Mouse (Mus musculus): ENCODE results near the gene Rab11fip4. TPM values are rescaled to one million over a fixed set of nuclear protein-coding genes. Genes with fewer than 3 reads are reported as not detected.
A peak's percentile ranks its signal among the peaks of the same experiment; 100 is the strongest.

The Rab11fip4 gene
- polyA plus RNA-seq, 1 experiment from 2014 or later, result 28.9 TPM

- 77% methylated on average over 3 of the region's 3 CpGs for WGBS
- H3K4me2 ChIP-seq, result no peak overlapping the region
These were observed 126.3 kb downstream of the Rab11fip4 start for GRCm38 (mm10) chr11:79717271-79717670.

GRCm38 (mm10) chr11:79717801-79718200 is 126.8 kb downstream of the Rab11fip4 start:
- no peaks in the 10 kb centered on the region for H3K36me3 ChIP-seq
- H3K4me2 ChIP-seq, result no peak overlapping the region
- ATAC-seq (ENCODE audit: low FRiP score, low read depth), result no peak
- peaks cover 14% of the 10 kb centered on the region; the same call in 1 of the 2 replicates for H3K27me3 ChIP-seq
- no peak overlapping the region for H3K9ac ChIP-seq
- 78% methylated on average over 7 of the region's 7 CpGs for WGBS
- H3K9me3 ChIP-seq, result no peaks in the 10 kb centered on the region
- no peak overlapping the region for H3K27ac ChIP-seq (replicated peaks)
- 0 out of 2 replicates have a peak, but pooled peaks cover 7% of the 10 kb centered on the region for H3K4me1 ChIP-seq (replicated peaks)
- no peak overlapping the region for H3K4me3 ChIP-seq

More at GRCm38 (mm10) chr11:79717271-79717670, 126.3 kb downstream of the Rab11fip4 start:
- ATAC-seq (ENCODE audit: low FRiP score, low read depth), result no peak
- H3K27ac ChIP-seq (replicated peaks), result no peak overlapping the region
- no peak overlapping the region for H3K4me3 ChIP-seq
- H3K36me3 ChIP-seq, result no peaks in the 10 kb centered on the region
- 0 out of 2 replicates have a peak, but pooled peaks cover 7% of the 10 kb centered on the region for H3K4me1 ChIP-seq (replicated peaks)
- H3K9ac ChIP-seq, result no peak overlapping the region
- no peaks in the 10 kb centered on the region for H3K9me3 ChIP-seq
- peaks cover 20% of the 10 kb centered on the region for H3K27me3 ChIP-seq

- Histone ChIP-seq H3K9me3 (no peaks in the 10 kb centered on the region), H3K4me3 (no peak overlapping the region), H3K27ac (replicated peaks) (no peak overlapping the region), H3K36me3 (no peaks in the 10 kb centered on the region), H3K9ac (no peak overlapping the region), H3K4me1 (replicated peaks) (0 out of 2 replicates have a peak, but pooled peaks cover 7% of the 10 kb centered on the region), H3K4me2 (no peak overlapping the region), H3K27me3 (peaks cover 12% of the 10 kb centered on the region; the same call in 1 of the 2 replicates)
- 65% methylated on average over 6 of the region's 6 CpGs for WGBS
- no peak for ATAC-seq (ENCODE audit: low FRiP score, low read depth)
These were observed 127.2 kb downstream of the Rab11fip4 start for GRCm38 (mm10) chr11:79718202-79718601.

- ATAC-seq (ENCODE audit: low FRiP score, low read depth), result no peak
- no peaks in the 10 kb centered on the region for H3K36me3 ChIP-seq
- no peak overlapping the region for H3K4me2 ChIP-seq
- H3K9ac ChIP-seq, result no peak overlapping the region
- no peak overlapping the region for H3K4me3 ChIP-seq
- no peak overlapping the region for H3K27ac ChIP-seq (replicated peaks)
- H3K4me1 ChIP-seq (replicated peaks), result 0 out of 2 replicates have a peak, but pooled peaks cover 7% of the 10 kb centered on the region
- H3K27me3 ChIP-seq, result 0 out of 2 replicates have a peak, but pooled peaks cover 6% of the 10 kb centered on the region
- no peaks in the 10 kb centered on the region for H3K9me3 ChIP-seq
- 92% methylated on average over 8 of the region's 8 CpGs for WGBS
These were observed 127.9 kb downstream of the Rab11fip4 start for GRCm38 (mm10) chr11:79718829-79719346.

- H3K27me3 ChIP-seq, result no peaks in the 10 kb centered on the region
- no peaks in the 10 kb centered on the region for H3K9me3 ChIP-seq
- 59% methylated on average over 4 of the region's 4 CpGs for WGBS
- no peak for ATAC-seq (ENCODE audit: low FRiP score, low read depth)
- no peak overlapping the region for H3K4me3 ChIP-seq
- H3K27ac ChIP-seq (replicated peaks), result no peak overlapping the region
- H3K4me2 ChIP-seq, result no peak overlapping the region
- H3K36me3 ChIP-seq, result no peaks in the 10 kb centered on the region
- H3K9ac ChIP-seq, result no peak overlapping the region
- H3K4me1 ChIP-seq (replicated peaks), result 0 out of 2 replicates have a peak, but pooled peaks cover 7% of the 10 kb centered on the region
These were observed 129.7 kb downstream of the Rab11fip4 start for GRCm38 (mm10) chr11:79720737-79721136.

GRCm38 (mm10) chr11:79722811-79723210 is 131.8 kb downstream of the Rab11fip4 start:
- Histone ChIP-seq H3K9ac (no peak overlapping the region), H3K4me3 (no peak overlapping the region), H3K27ac (replicated peaks) (no peak overlapping the region), H3K36me3 (no peaks in the 10 kb centered on the region), H3K27me3 (no peaks in the 10 kb centered on the region), H3K4me2 (no peak overlapping the region), H3K4me1 (replicated peaks) (0 out of 2 replicates have a peak, but pooled peaks cover 7% of the 10 kb centered on the region), H3K9me3 (no peaks in the 10 kb centered on the region)
- 87% methylated on average over 5 of the region's 5 CpGs for WGBS
- no peak for ATAC-seq (ENCODE audit: low FRiP score, low read depth)

GRCm38 (mm10) chr11:79725005-79725404 is 134.0 kb downstream of the Rab11fip4 start:
- 89% methylated on average over 6 of the region's 6 CpGs for WGBS
- Histone ChIP-seq H3K4me3 (no peak overlapping the region), H3K4me1 (replicated peaks) (peaks cover 11% of the 10 kb centered on the region)

GRCm38 (mm10) chr11:79729231-79730047 is 138.4 kb downstream of the Rab11fip4 start:
- peaks cover 18% of the 10 kb centered on the region for H3K4me1 ChIP-seq (replicated peaks)
- peak overlapping the region; percentile 77 for H3K27ac ChIP-seq (replicated peaks)
- no peaks in the 10 kb centered on the region for H3K9me3 ChIP-seq
- ATAC-seq (ENCODE audit: low FRiP score, low read depth), result peak; percentile 97
- no peak overlapping the region for H3K4me3 ChIP-seq
- H3K27me3 ChIP-seq, result no peaks in the 10 kb centered on the region
- no peak overlapping the region for H3K4me2 ChIP-seq
- 52% methylated on average over 13 of the region's 13 CpGs for WGBS
- H3K36me3 ChIP-seq, result no peaks in the 10 kb centered on the region
- no peak overlapping the region for H3K9ac ChIP-seq

More at GRCm38 (mm10) chr11:79725005-79725404, 134.0 kb downstream of the Rab11fip4 start:
- Histone ChIP-seq H3K9me3 (no peaks in the 10 kb centered on the region), H3K27me3 (no peaks in the 10 kb centered on the region), H3K4me2 (no peak overlapping the region), H3K36me3 (no peaks in the 10 kb centered on the region), H3K27ac (replicated peaks) (no peak overlapping the region), H3K9ac (no peak overlapping the region)
- ATAC-seq (ENCODE audit: low FRiP score, low read depth), result no peak

GRCm38 (mm10) chr11:79730462-79730861 is 139.4 kb downstream of the Rab11fip4 start:
- H3K27ac ChIP-seq (replicated peaks), result peak overlapping the region; percentile 77

GRCm38 (mm10) chr11:79731476-79731875 is 140.5 kb downstream of the Rab11fip4 start:
- no peak for ATAC-seq (ENCODE audit: low FRiP score, low read depth)
- 83% methylated on average over 5 of the region's 5 CpGs for WGBS
- Histone ChIP-seq H3K27me3 (no peaks in the 10 kb centered on the region), H3K4me1 (replicated peaks) (peaks cover 18% of the 10 kb centered on the region), H3K9me3 (no peaks in the 10 kb centered on the region), H3K4me2 (no peak overlapping the region), H3K9ac (no peak overlapping the region), H3K4me3 (no peak overlapping the region), H3K27ac (replicated peaks) (no peak overlapping the region), H3K36me3 (no peaks in the 10 kb centered on the region)

More at GRCm38 (mm10) chr11:79730462-79730861, 139.4 kb downstream of the Rab11fip4 start:
- Histone ChIP-seq H3K4me3 (no peak overlapping the region), H3K9ac (no peak overlapping the region), H3K36me3 (no peaks in the 10 kb centered on the region), H3K27me3 (no peaks in the 10 kb centered on the region), H3K4me2 (no peak overlapping the region), H3K9me3 (no peaks in the 10 kb centered on the region), H3K4me1 (replicated peaks) (peaks cover 18% of the 10 kb centered on the region)
- WGBS, result 55% methylated on average over 2 of the region's 2 CpGs
- ATAC-seq (ENCODE audit: low FRiP score, low read depth), result no peak

- H3K27me3 ChIP-seq, result no peaks in the 10 kb centered on the region
- H3K4me3 ChIP-seq, result no peak overlapping the region
- ATAC-seq (ENCODE audit: low FRiP score, low read depth), result no peak
- H3K36me3 ChIP-seq, result no peaks in the 10 kb centered on the region
- no peak overlapping the region for H3K4me2 ChIP-seq
- H3K4me1 ChIP-seq (replicated peaks), result peaks cover 28% of the 10 kb centered on the region
- H3K9ac ChIP-seq, result no peak overlapping the region
- H3K9me3 ChIP-seq, result no peaks in the 10 kb centered on the region
- WGBS, result 92% methylated on average over 6 of the region's 6 CpGs
- no peak overlapping the region for H3K27ac ChIP-seq (replicated peaks)
These were observed 142.0 kb downstream of the Rab11fip4 start for GRCm38 (mm10) chr11:79733013-79733412.
